Mouse (Mus musculus): ENCODE data around the gene Gale.

- no peak for TF ChIP-seq ZMIZ1 (IDR thresholded peaks at IDR 0.05; ENCODE audit: low read depth, low read length)
- no peak for TF ChIP-seq CHD1 (IDR thresholded peaks at IDR 0.05; ENCODE audit: low read depth, low read length)
- no peak for TF ChIP-seq EP300 (IDR thresholded peaks at IDR 0.05; ENCODE audit: low read length)
- no peak for TF ChIP-seq ZKSCAN1 (IDR thresholded peaks at IDR 0.05; ENCODE audit: borderline replicate concordance, low read depth, low read length)
- TF ChIP-seq MAX (IDR thresholded peaks at IDR 0.05; ENCODE audit: low read length): no peak
- TF ChIP-seq RCOR1 (conservative IDR thresholded peaks at IDR 0.05; ENCODE audit: low read depth, low read length): no peak
- no peak for TF ChIP-seq CTCF (conservative IDR thresholded peaks at IDR 0.05 in 1 of 2, IDR thresholded peaks at IDR 0.05 in 1 of 2; ENCODE audit: low read depth in 2 of 2, low read length in 2 of 2)
- no peak for TF ChIP-seq CHD2 (IDR thresholded peaks at IDR 0.05; ENCODE audit: low read length)
- no peak for TF ChIP-seq MYC (IDR thresholded peaks at IDR 0.05; ENCODE audit: low read depth, low read length)
- TF ChIP-seq MXI1 (IDR thresholded peaks at IDR 0.05; ENCODE audit: low read depth, low read length): no peak
These were observed 7.6 kb upstream of the Gale start for GRCm38 (mm10) chr4:135955886-135956285.

All from CH12.LX (cell line).